Mouse (Mus musculus) spleen, postnatal 36 days (tissue): ENCODE results near the gene Rbbp4.

ENCODE experiments used
- DNase-seq, 2 experiments: peaks; one replicate each; pipeline ENCODE4 v3.0.0; 2022; ENCODE audit warnings: low spot score in 2 of 2, mixed read lengths in 1 of 2

The Rbbp4 gene

GRCm38 (mm10) chr4:129293702-129294101 lies 41.5 kb downstream of the Rbbp4 start:
- no peak for DNase-seq

GRCm38 (mm10) chr4:129292831-129293230 lies 42.3 kb downstream of the Rbbp4 start:
- no peak for DNase-seq

- no peak for DNase-seq
These were observed 45.5 kb downstream of the Rbbp4 start for GRCm38 (mm10) chr4:129289671-129290070.

- DNase-seq, result no peak
These were observed 47.1 kb downstream of the Rbbp4 start for GRCm38 (mm10) chr4:129288067-129288466.

- DNase-seq, result no peak
These were observed 47.6 kb downstream of the Rbbp4 start, which contains the start of gene Sync for GRCm38 (mm10) chr4:129287472-129287981. Gene Sync (plus strand): TSS chr4:129287617.

GRCm38 (mm10) chr4:129286683-129287471 lies 48.3 kb downstream of the Rbbp4 start:
- peak in 1 of 2 experiments; percentile 18 for DNase-seq

- no peak for DNase-seq
These were observed 49.0 kb downstream of the Rbbp4 start for GRCm38 (mm10) chr4:129286001-129286682.

- no peak for DNase-seq
These were observed 50.5 kb downstream of the Rbbp4 start for GRCm38 (mm10) chr4:129284685-129285084.

- DNase-seq, result no peak
These were observed 51.9 kb downstream of the Rbbp4 start for GRCm38 (mm10) chr4:129283226-129283625.

GRCm38 (mm10) chr4:129282786-129283185 lies 52.4 kb downstream of the Rbbp4 start:
- DNase-seq, result no peak

GRCm38 (mm10) chr4:129276453-129276865 lies 58.7 kb downstream of the Rbbp4 start:
- peak; percentile 88 to 91 for DNase-seq

- DNase-seq, result no peak
These were observed 62.5 kb downstream of the Rbbp4 start for GRCm38 (mm10) chr4:129272756-129273046.

- DNase-seq, result no peak
These were observed 63.0 kb downstream of the Rbbp4 start for GRCm38 (mm10) chr4:129271991-129272755.

- DNase-seq, result no peak
These were observed 66.5 kb downstream of the Rbbp4 start for GRCm38 (mm10) chr4:129268698-129269097.

GRCm38 (mm10) chr4:129266821-129267220 lies 68.3 kb downstream of the Rbbp4 start:
- DNase-seq, result no peak

- no peak for DNase-seq
These were observed 69.0 kb downstream of the Rbbp4 start for GRCm38 (mm10) chr4:129266191-129266590.

GRCm38 (mm10) chr4:129263225-129264021 lies 71.7 kb downstream of the Rbbp4 start:
- peak; percentile 45 to 48 for DNase-seq

- no peak for DNase-seq
These were observed 74.0 kb downstream of the Rbbp4 start, which contains the start of gene C77080 for GRCm38 (mm10) chr4:129261196-129261595. Gene C77080 (minus strand): TSS chr4:129261404.

GRCm38 (mm10) chr4:129260678-129261077 lies 74.5 kb downstream of the Rbbp4 start:
- DNase-seq, result no peak

- no peak for DNase-seq
These were observed 76.1 kb downstream of the Rbbp4 start for GRCm38 (mm10) chr4:129259101-129259500.
